Mouse (Mus musculus) intestine, postnatal 0 days (tissue): ENCODE measurements around the gene Gpc6. TPM values are rescaled to one million over a fixed set of nuclear protein-coding genes. Genes with fewer than 3 reads are reported as not detected.

ENCODE experiments used
- ATAC-seq: fragments of 200-750 bp; cut with Nextera tagmentation; 2 replicates; pipeline ENCODE4 v1.8.0; 2017; ENCODE audit warnings: mild to moderate bottlenecking, moderate TSS enrichment, moderate library complexity
- H3K27ac ChIP-seq: fragments of 300-500 bp; sonication (generic); 2 replicates; pipeline ENCODE4 v1.5.1; 2014; ENCODE audit warnings: mild to moderate bottlenecking, low read depth, low read length, moderate library complexity
- H3K27me3 ChIP-seq: fragments of 300-500 bp; sonication (generic); replicated peaks from 2 replicates; pipeline ENCODE4 v1.6.1; 2014; ENCODE audit warnings: low read length, mixed read lengths; ENCODE audit not compliant: control insufficient read depth, insufficient read depth
- H3K36me3 ChIP-seq: fragments of 300-500 bp; sonication (generic); 2 replicates; pipeline ENCODE4 v1.6.1; 2014; ENCODE audit warnings: mild to moderate bottlenecking, moderate library complexity; ENCODE audit not compliant: control insufficient read depth, insufficient read depth
- H3K4me1 ChIP-seq: fragments of 300-500 bp; sonication (generic); replicated peaks from 2 replicates; pipeline ENCODE4 v1.6.1; 2014; ENCODE audit warnings: antibody characterized with exemption, low read length, mixed read lengths; ENCODE audit not compliant: control insufficient read depth, insufficient read depth
- H3K4me2 ChIP-seq: fragments of 300-500 bp; sonication (generic); replicated peaks from 2 replicates; pipeline ENCODE4 v1.6.1; 2014; ENCODE audit warnings: low read depth, mild to moderate bottlenecking, moderate library complexity
- H3K4me3 ChIP-seq: fragments of 300-500 bp; sonication (generic); 2 replicates; pipeline ENCODE4 v1.5.1; 2014; ENCODE audit warnings: low read depth, low read length
- H3K9ac ChIP-seq: fragments of 300-500 bp; sonication (generic); 2 replicates; pipeline ENCODE4 v1.6.1; 2014; ENCODE audit warnings: mild to moderate bottlenecking, low read depth, low read length
- H3K9me3 ChIP-seq: fragments of 300-500 bp; sonication (generic); 2 replicates; pipeline ENCODE4 v1.6.1; 2016; ENCODE audit warnings: mixed run types; ENCODE audit not compliant: control insufficient read depth
- CTCF ChIP-seq: sonication (generic); IDR thresholded peaks from 2 replicates; pipeline ENCODE4 v1.5.1; 2016; ENCODE audit warnings: low read depth, mild to moderate bottlenecking, control low read depth, antibody characterized with exemption, moderate library complexity
- WGBS: fragments of 180-500 bp; shearing (Covaris S2); extraction: QIAGEN DNeasy Blood & Tissue Kit; methylation state at CpG from one replicate; pipeline ENCODE4 v1.1.7; 2014; 5-methylcytosine and 5-hydroxymethylcytosine counted together
- polyA plus RNA-seq: library from polyadenylated mRNA; unstranded; fragments of >200 nt; fragmentation: Nextera tagmentation; extraction: Ambion mirVana; gene quantifications from 2 replicates; pipeline ENCODE4 v1.2.1, GENCODE M21; 2015

Gpc6 gene
- polyA plus RNA-seq, 1 experiment from 2014 or later = 6.6 TPM

- H3K27me3 ChIP-seq = no peaks in the 10 kb centered on the region
- no peaks in the 10 kb centered on the region for H3K4me1 ChIP-seq
- TF ChIP-seq CTCF = no peak
- H3K36me3 ChIP-seq = no peaks in the 10 kb centered on the region
- 84% methylated on average over 2 of the region's 2 CpGs for WGBS
- no peak overlapping the region for H3K4me2 ChIP-seq
- H3K27ac ChIP-seq = no peak overlapping the region
- H3K9ac ChIP-seq = no peak overlapping the region
- H3K4me3 ChIP-seq = no peak overlapping the region
- no peaks in the 10 kb centered on the region for H3K9me3 ChIP-seq
- no peak for ATAC-seq
These were observed 927.7 kb downstream of the Gpc6 start for GRCm38 (mm10) chr14:117852842-117853241.

GRCm38 (mm10) chr14:117854498-117854897 lies 929.4 kb downstream of the Gpc6 start:
- no peak for TF ChIP-seq CTCF
- H3K27me3 ChIP-seq = no peaks in the 10 kb centered on the region
- no peaks in the 10 kb centered on the region for H3K36me3 ChIP-seq
- no peaks in the 10 kb centered on the region for H3K4me1 ChIP-seq
- H3K4me2 ChIP-seq = no peak overlapping the region
- no peaks in the 10 kb centered on the region for H3K9me3 ChIP-seq
- no peak overlapping the region for H3K9ac ChIP-seq
- H3K4me3 ChIP-seq = no peak overlapping the region
- no peak for ATAC-seq
- WGBS = 92% methylated on average over 5 of the region's 5 CpGs
- no peak overlapping the region for H3K27ac ChIP-seq

- Histone ChIP-seq H3K27ac (no peak overlapping the region), H3K27me3 (no peaks in the 10 kb centered on the region), H3K4me1 (no peaks in the 10 kb centered on the region), H3K4me2 (no peak overlapping the region), H3K9ac (no peak overlapping the region), H3K36me3 (no peaks in the 10 kb centered on the region), H3K4me3 (no peak overlapping the region), H3K9me3 (no peaks in the 10 kb centered on the region)
- ATAC-seq = no peak
- TF ChIP-seq CTCF = no peak
These were observed 946.2 kb downstream of the Gpc6 start for GRCm38 (mm10) chr14:117871268-117871667.

- peak; percentile 40; the same call in 1 of the 2 replicates for TF ChIP-seq CTCF
- Histone ChIP-seq H3K36me3 (no peaks in the 10 kb centered on the region), H3K9me3 (no peaks in the 10 kb centered on the region), H3K27me3 (no peaks in the 10 kb centered on the region), H3K9ac (no peak overlapping the region), H3K27ac (no peak overlapping the region), H3K4me3 (no peak overlapping the region), H3K4me1 (no peaks in the 10 kb centered on the region), H3K4me2 (no peak overlapping the region)
- WGBS = 86% methylated on average over 9 of the region's 9 CpGs
- ATAC-seq = no peak
These were observed 954.2 kb downstream of the Gpc6 start for GRCm38 (mm10) chr14:117879313-117879712.

- no peaks in the 10 kb centered on the region for H3K36me3 ChIP-seq
- no peak overlapping the region for H3K4me3 ChIP-seq
- 75% methylated on average over 6 of the region's 6 CpGs for WGBS
- H3K4me2 ChIP-seq = no peak overlapping the region
- H3K27me3 ChIP-seq = no peaks in the 10 kb centered on the region
- TF ChIP-seq CTCF = no peak
- no peak for ATAC-seq
- no peaks in the 10 kb centered on the region for H3K9me3 ChIP-seq
- H3K27ac ChIP-seq = no peak overlapping the region
- no peak overlapping the region for H3K9ac ChIP-seq
- no peaks in the 10 kb centered on the region for H3K4me1 ChIP-seq
These were observed 956.0 kb downstream of the Gpc6 start for GRCm38 (mm10) chr14:117881112-117881511.

- no peak overlapping the region for H3K4me2 ChIP-seq
- H3K36me3 ChIP-seq = no peaks in the 10 kb centered on the region
- no peak overlapping the region for H3K9ac ChIP-seq
- no peak overlapping the region for H3K4me3 ChIP-seq
- no peak for ATAC-seq
- WGBS = 64% methylated on average over 3 of the region's 3 CpGs
- no peaks in the 10 kb centered on the region for H3K27me3 ChIP-seq
- TF ChIP-seq CTCF = peak; percentile 85
- no peaks in the 10 kb centered on the region for H3K4me1 ChIP-seq
- no peaks in the 10 kb centered on the region for H3K9me3 ChIP-seq
- H3K27ac ChIP-seq = no peak overlapping the region
These were observed 957.1 kb downstream of the Gpc6 start for GRCm38 (mm10) chr14:117882222-117882621.

GRCm38 (mm10) chr14:117889653-117890052 lies 964.5 kb downstream of the Gpc6 start:
- no peaks in the 10 kb centered on the region for H3K27me3 ChIP-seq
- H3K36me3 ChIP-seq = no peaks in the 10 kb centered on the region
- peak; percentile 33 for TF ChIP-seq CTCF
- H3K9ac ChIP-seq = no peak overlapping the region
- no peaks in the 10 kb centered on the region for H3K4me1 ChIP-seq
- H3K27ac ChIP-seq = no peak overlapping the region
- no peak overlapping the region for H3K4me2 ChIP-seq
- WGBS = 47% methylated on average over 2 of the region's 2 CpGs
- H3K4me3 ChIP-seq = no peak overlapping the region
- no peak for ATAC-seq
- no peaks in the 10 kb centered on the region for H3K9me3 ChIP-seq
